Mouse (Mus musculus): ENCODE results near the gene Gpr61.

DNA sequence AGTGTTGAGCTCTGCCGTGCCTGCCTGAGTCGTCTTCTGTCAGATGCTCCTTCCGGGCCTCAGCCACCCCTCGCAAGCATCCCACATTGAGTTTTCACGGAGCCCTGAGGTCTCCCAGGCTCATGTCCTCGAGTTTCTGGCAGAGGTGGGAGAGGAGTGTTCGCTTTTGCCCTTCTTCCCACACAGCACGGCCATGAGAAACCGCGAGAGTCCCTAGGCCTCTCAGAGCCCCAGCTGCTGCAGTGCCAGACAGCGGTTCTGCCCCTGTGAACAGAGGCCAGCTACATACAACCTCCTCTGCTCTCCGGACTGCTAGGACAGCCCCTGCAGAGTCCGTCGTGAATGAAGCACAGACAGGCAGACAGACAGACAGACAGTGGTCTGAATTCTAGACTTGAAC lies 12.8 kb upstream of the Gpr61 start:
- TF ChIP-seq CTCF (conservative IDR thresholded peaks at IDR 0.05; ENCODE audit: low read length) (no peak), NANOG (IDR thresholded peaks at IDR 0.05; ENCODE audit: borderline replicate concordance, low read length) (no peak)
